In genomic region chr15:79268521-79268920, GRCm38 (mm10) we compare ENCODE assay signal across 34 mouse cellular contexts. TPM values are rescaled to one million over a fixed set of nuclear protein-coding genes. Genes with fewer than 3 reads are reported as not detected.
"Had no signal": no experiment of that assay in that cellular context is flagged by ENCODE, and none has a peak within 500 bp of the region (broad histone marks: within the 10 kb centered on the region; RNA-seq: fewer than 3 reads in every experiment).

No protein-coding gene starts in this region.

- H3K36me3 ChIP-seq: embryonic facial prominence, embryonic 10.5 days; embryonic facial prominence, embryonic 12.5 days; embryonic facial prominence, embryonic 13.5 days; embryonic facial prominence, embryonic 15.5 days; forebrain, embryonic 10.5 days; forebrain, embryonic 12.5 days; forebrain, embryonic 15.5 days had no signal

- H3K4me3 ChIP-seq: embryonic facial prominence, embryonic 10.5 days; embryonic facial prominence, embryonic 12.5 days; embryonic facial prominence, embryonic 13.5 days; embryonic facial prominence, embryonic 15.5 days; erythroblast, embryonic 14.5 days; forebrain, embryonic 10.5 days; forebrain, embryonic 12.5 days; forebrain, embryonic 13.5 days; forebrain, embryonic 15.5 days; gastrocnemius, adult 2 months; heart, adult 2 months had no signal

- H3K27me3 ChIP-seq: forebrain, embryonic 15.5 days had no signal

- DNase-seq: cerebellum, adult 2 months; cerebellum, adult 8-10 months; cerebellum, adult 9-10 months; cerebellum, adult 9-11 months; cerebellum, postnatal 10 days; cerebellum, postnatal 14 days; cerebellum, postnatal 25 days; cerebellum, postnatal 36 days; embryo, embryonic 11 days; forebrain, postnatal 0 days; gastrocnemius, adult 2 months; gastrocnemius, postnatal 10 days; gastrocnemius, postnatal 14 days; gastrocnemius, postnatal 25 days; gastrocnemius, postnatal 36 days; heart, adult 18-20 months; heart, adult 2 months had no signal

- H3K27ac ChIP-seq: embryonic facial prominence, embryonic 10.5 days; embryonic facial prominence, embryonic 12.5 days; embryonic facial prominence, embryonic 13.5 days; embryonic facial prominence, embryonic 15.5 days; forebrain, embryonic 10.5 days; forebrain, embryonic 12.5 days; forebrain, embryonic 13.5 days; forebrain, embryonic 15.5 days; gastrocnemius, adult 2 months; heart, adult 2 months had no signal

- H3K9ac ChIP-seq: embryonic facial prominence, embryonic 12.5 days; embryonic facial prominence, embryonic 13.5 days; embryonic facial prominence, embryonic 15.5 days; forebrain, embryonic 12.5 days; forebrain, embryonic 13.5 days; forebrain, embryonic 15.5 days; forebrain, postnatal 0 days had no signal

- H3K4me2 ChIP-seq: embryonic facial prominence, embryonic 12.5 days; embryonic facial prominence, embryonic 13.5 days; embryonic facial prominence, embryonic 15.5 days; forebrain, embryonic 12.5 days; forebrain, embryonic 13.5 days; forebrain, embryonic 15.5 days had no signal

- H3K9me3 ChIP-seq: embryonic facial prominence, embryonic 10.5 days; embryonic facial prominence, embryonic 12.5 days; embryonic facial prominence, embryonic 13.5 days; embryonic facial prominence, embryonic 15.5 days; forebrain, embryonic 10.5 days; forebrain, embryonic 12.5 days; forebrain, embryonic 13.5 days; forebrain, embryonic 15.5 days had no signal

- ATAC-seq: forebrain, embryonic 13.5 days; forebrain, embryonic 14.5 days; forebrain, embryonic 15.5 days; forebrain, embryonic 16.5 days; forebrain, postnatal 0 days had no signal

RNA-seq across cellular contexts. Expression of gene Slc16a8, which starts 14.0 kb away (rescaled TPM):
- total RNA-seq: common myeloid progenitor, adult 5-6 weeks; granulocyte monocyte progenitor cell, adult 5-6 weeks had no signal
- polyA plus RNA-seq: cortical plate, adult 2 months; embryonic facial prominence, embryonic 11.5 days; erythroblast, embryonic 14.5 days; forebrain, embryonic 10.5 days; forebrain, embryonic 11.5 days; frontal cortex, adult 2 months had no signal

RNA-seq across cellular contexts. Expression of gene Baiap2l2, which starts 16.8 kb away (rescaled TPM):
- total RNA-seq: common myeloid progenitor, adult 5-6 weeks; granulocyte monocyte progenitor cell, adult 5-6 weeks had no signal
- polyA plus RNA-seq: erythroblast, embryonic 14.5 days had no signal

RNA-seq across cellular contexts. Expression of gene Gm49486, which starts 39.3 kb away (rescaled TPM):
- total RNA-seq: common myeloid progenitor, adult 5-6 weeks had no signal
- polyA plus RNA-seq: erythroblast, embryonic 14.5 days had no signal
